Comparison of ENCODE assay signal across 7 mouse cellular contexts in genomic region chr2:26487322-26488021, GRCm38 (mm10). TPM values are rescaled to one million over a fixed set of nuclear protein-coding genes. Genes with fewer than 3 reads are reported as not detected.
DNase-seq lines count a peak whose midpoint lies in the region; ATAC-seq and TF ChIP-seq lines count a peak whose summit lies in the region.

No protein-coding gene starts in this region.

- TF ChIP-seq CTCF in hindbrain, postnatal 0 days (IDR thresholded peaks at IDR 0.05; ENCODE audit: low read depth), result no peak

- H3K4me3 ChIP-seq in forebrain, embryonic 16.5 days (replicated peaks; ENCODE audit: low read length), result no peak overlapping the region
- no peak overlapping the region for H3K4me3 ChIP-seq in hindbrain, postnatal 0 days (ENCODE audit: low read length)
- H3K4me3 ChIP-seq in midbrain, embryonic 14.5 days (replicated peaks; ENCODE audit: low read depth, low read length), result no peak overlapping the region

- H3K27me3 ChIP-seq in forebrain, embryonic 16.5 days (replicated peaks; ENCODE audit: control insufficient read depth, insufficient read depth, low read length), result no peaks in the 10 kb centered on the region
- H3K27me3 ChIP-seq in hindbrain, postnatal 0 days (ENCODE audit: insufficient read depth, low read length), result no peaks in the 10 kb centered on the region
- no peaks in the 10 kb centered on the region for H3K27me3 ChIP-seq in midbrain, embryonic 14.5 days (ENCODE audit: control insufficient read depth, insufficient read depth, low read length)

- peak overlapping the region; percentile 43 for H3K9ac ChIP-seq in forebrain, embryonic 16.5 days (replicated peaks; ENCODE audit: low read depth, low read length)
- peak overlapping the region; percentile 15; the same call in 1 of the 2 replicates for H3K9ac ChIP-seq in hindbrain, postnatal 0 days (replicated peaks; ENCODE audit: low read length)
- peak overlapping the region; percentile 46 for H3K9ac ChIP-seq in midbrain, embryonic 14.5 days (replicated peaks; ENCODE audit: low read length)

- WGBS in forebrain, embryonic 16.5 days, result 5% methylated on average over 18 of the region's 18 CpGs
- WGBS in hindbrain, postnatal 0 days, result 16% methylated on average over 18 of the region's 18 CpGs
- WGBS in midbrain, embryonic 14.5 days, result 4% methylated on average over 18 of the region's 18 CpGs

- H3K9me3 ChIP-seq in forebrain, embryonic 16.5 days (ENCODE audit: control insufficient read depth, low read length), result no peaks in the 10 kb centered on the region
- H3K9me3 ChIP-seq in hindbrain, postnatal 0 days (ENCODE audit: low read length), result no peaks in the 10 kb centered on the region
- H3K9me3 ChIP-seq in midbrain, embryonic 14.5 days (ENCODE audit: control insufficient read depth, low read length), result no peaks in the 10 kb centered on the region

- H3K36me3 ChIP-seq in forebrain, embryonic 16.5 days (ENCODE audit: control insufficient read depth, insufficient read depth), result no peaks in the 10 kb centered on the region
- H3K36me3 ChIP-seq in hindbrain, postnatal 0 days (ENCODE audit: insufficient read depth, low read length), result peaks cover 3% of the 10 kb centered on the region; the same call in 1 of the 2 replicates
- peaks cover 14% of the 10 kb centered on the region for H3K36me3 ChIP-seq in midbrain, embryonic 14.5 days (ENCODE audit: control insufficient read depth, insufficient read depth, low read length)

- peak; percentile 96 for DNase-seq in Muller cell, postnatal 12 days (ENCODE audit: inconsistent ontology term)
- peak; percentile 87 for DNase-seq in hindbrain, postnatal 0 days (ENCODE audit: low spot score)
- peak; percentile 80 for DNase-seq in midbrain, embryonic 14.5 days
- DNase-seq in spleen, adult 12 weeks (ENCODE audit: low spot score), result no peak
- no peak for DNase-seq in urinary bladder, postnatal 25 days (ENCODE audit: low spot score)

- ATAC-seq in cerebellum, adult (ENCODE audit: insufficient number of reproducible peaks, low FRiP score, low TSS enrichment), result 0 out of 2 replicates have a peak, but pooled peaks have one; percentile 49
- ATAC-seq in forebrain, embryonic 16.5 days, result peak; percentile 24; the same call in 1 of the 2 replicates
- ATAC-seq in hindbrain, postnatal 0 days, result peak; percentile 85
- peak; percentile 38; the same call in 1 of the 2 replicates for ATAC-seq in midbrain, embryonic 14.5 days (ENCODE audit: low FRiP score, low TSS enrichment)

- H3K4me2 ChIP-seq in forebrain, embryonic 16.5 days (ENCODE audit: low read length), result peak overlapping the region; percentile 27
- peak overlapping the region; percentile 32 for H3K4me2 ChIP-seq in hindbrain, postnatal 0 days (ENCODE audit: low read depth, low read length)
- peak overlapping the region; percentile 37 for H3K4me2 ChIP-seq in midbrain, embryonic 14.5 days (ENCODE audit: low read length)

- H3K27ac ChIP-seq in forebrain, embryonic 16.5 days (ENCODE audit: low read length), result peak overlapping the region; percentile 95
- H3K27ac ChIP-seq in hindbrain, postnatal 0 days, result peak overlapping the region; percentile 89
- peak overlapping the region; percentile 85 for H3K27ac ChIP-seq in midbrain, embryonic 14.5 days (replicated peaks; ENCODE audit: low read depth, low read length)

- H3K4me1 ChIP-seq in forebrain, embryonic 16.5 days (replicated peaks; ENCODE audit: control insufficient read depth, insufficient read depth, low read length), result peaks cover 95% of the 10 kb centered on the region
- H3K4me1 ChIP-seq in hindbrain, postnatal 0 days (ENCODE audit: insufficient read depth, low read length), result peaks cover 60% of the 10 kb centered on the region
- H3K4me1 ChIP-seq in midbrain, embryonic 14.5 days (ENCODE audit: control insufficient read depth, insufficient read depth, low read length), result peaks cover 86% of the 10 kb centered on the region

RNA-seq across cellular contexts. Expression of gene Notch1, which starts 29.0 kb away (rescaled TPM):
- 20.2 and 23.6 TPM in 2 replicates for polyA plus RNA-seq in forebrain, embryonic 16.5 days (2015; fragmentation: Nextera tagmentation; extraction: Ambion mirVana)
- 75.2 and 75.9 TPM in 2 replicates for total RNA-seq in hindbrain, postnatal 0 days (2014; rRNA removed)
- 9.2 and 10.0 TPM in 2 replicates for polyA plus RNA-seq in hindbrain, postnatal 0 days (2015; fragmentation: Nextera tagmentation; extraction: Ambion mirVana)
- polyA plus RNA-seq in midbrain, embryonic 14.5 days (2014; fragmentation: Nextera tagmentation; extraction: Ambion mirVana), result 22.0 and 33.9 TPM in 2 replicates

RNA-seq across cellular contexts. Expression of gene Sec16a, which starts 42.5 kb away (rescaled TPM):
- polyA plus RNA-seq in forebrain, embryonic 16.5 days (2015; fragmentation: Nextera tagmentation; extraction: Ambion mirVana), result 21.5 and 23.1 TPM in 2 replicates
- 60.9 and 89.2 TPM in 2 replicates for total RNA-seq in hindbrain, postnatal 0 days (2014; rRNA removed)
- polyA plus RNA-seq in hindbrain, postnatal 0 days (2015; fragmentation: Nextera tagmentation; extraction: Ambion mirVana), result 9.9 and 10.5 TPM in 2 replicates
- 24.3 and 32.4 TPM in 2 replicates for polyA plus RNA-seq in midbrain, embryonic 14.5 days (2014; fragmentation: Nextera tagmentation; extraction: Ambion mirVana)

Comparison
In these comparisons a context has a peak if more than half of its experiments do, and no peak if none do; other contexts are left out.
1. DNase-seq: peak in Muller cell, postnatal 12 days (single experiment), hindbrain, postnatal 0 days (single experiment) and midbrain, embryonic 14.5 days (single experiment); none in spleen, adult 12 weeks (single experiment) and urinary bladder, postnatal 25 days (single experiment).
2. ATAC-seq: peak in every context shown above with its lines; median percentile 85 in hindbrain, postnatal 0 days; 49 in cerebellum, adult; 38 in midbrain, embryonic 14.5 days; 24 in forebrain, embryonic 16.5 days.
3. Peak in every context shown above with its lines, with median percentiles within 50 percentile points of each other: H3K27ac ChIP-seq, H3K4me2 ChIP-seq and H3K9ac ChIP-seq.